Mouse (Mus musculus) forebrain, embryonic 13.5 days (tissue): ENCODE measurements around the gene Adamtsl2. TPM values are rescaled to one million over a fixed set of nuclear protein-coding genes. Genes with fewer than 3 reads are reported as not detected.
A peak's percentile ranks its signal among the peaks of the same experiment; 100 is the strongest.

ENCODE experiments used
- ATAC-seq: fragments of 200-750 bp; cut with Nextera tagmentation; 2 replicates; pipeline ENCODE4 v1.8.0; 2017
- H3K27ac ChIP-seq: fragments of 300-500 bp; sonication (generic); 2 replicates; pipeline ENCODE4 v1.5.1; 2015; ENCODE audit warnings: inconsistent platforms, mild to moderate bottlenecking, moderate library complexity
- H3K27me3 ChIP-seq: fragments of 300-500 bp; sonication (generic); 2 replicates; pipeline ENCODE4 v1.6.1; 2015; ENCODE audit warnings: mild to moderate bottlenecking, inconsistent platforms
- H3K36me3 ChIP-seq: fragments of 300-500 bp; sonication (generic); 2 replicates; pipeline ENCODE4 v1.6.1; 2015; ENCODE audit warnings: mild to moderate bottlenecking, inconsistent platforms; ENCODE audit not compliant: poor library complexity, severe bottlenecking
- H3K4me1 ChIP-seq: fragments of 300-500 bp; sonication (generic); 2 replicates; pipeline ENCODE4 v1.6.1; 2015; ENCODE audit warnings: inconsistent platforms
- H3K4me2 ChIP-seq: fragments of 300-500 bp; sonication (generic); 2 replicates; pipeline ENCODE4 v1.6.1; 2015; ENCODE audit warnings: inconsistent platforms, mild to moderate bottlenecking, moderate library complexity
- H3K4me3 ChIP-seq: fragments of 300-500 bp; sonication (generic); 2 replicates; pipeline ENCODE4 v1.5.1; 2015; ENCODE audit warnings: mild to moderate bottlenecking, inconsistent platforms
- H3K9ac ChIP-seq: fragments of 300-500 bp; sonication (generic); 2 replicates; pipeline ENCODE4 v1.6.1; 2015; ENCODE audit warnings: mild to moderate bottlenecking, inconsistent platforms
- H3K9me3 ChIP-seq: fragments of 300-500 bp; sonication (generic); replicated peaks from 2 replicates; pipeline ENCODE4 v1.6.1; 2016; ENCODE audit warnings: inconsistent platforms
- WGBS: fragments of 180-500 bp; shearing (Covaris S2); methylation state at CpG from one replicate; pipeline ENCODE4 v1.1.7; 2015; 5-methylcytosine and 5-hydroxymethylcytosine counted together
- polyA plus RNA-seq: library from polyadenylated mRNA; unstranded; fragments of >200 nt; fragmentation: Nextera tagmentation; extraction: Ambion mirVana; gene quantifications from 2 replicates; pipeline ENCODE4 v1.2.1, GENCODE M21; 2015

The Adamtsl2 gene
- polyA plus RNA-seq, 1 experiment from 2014 or later = 5.7 TPM

DNA sequence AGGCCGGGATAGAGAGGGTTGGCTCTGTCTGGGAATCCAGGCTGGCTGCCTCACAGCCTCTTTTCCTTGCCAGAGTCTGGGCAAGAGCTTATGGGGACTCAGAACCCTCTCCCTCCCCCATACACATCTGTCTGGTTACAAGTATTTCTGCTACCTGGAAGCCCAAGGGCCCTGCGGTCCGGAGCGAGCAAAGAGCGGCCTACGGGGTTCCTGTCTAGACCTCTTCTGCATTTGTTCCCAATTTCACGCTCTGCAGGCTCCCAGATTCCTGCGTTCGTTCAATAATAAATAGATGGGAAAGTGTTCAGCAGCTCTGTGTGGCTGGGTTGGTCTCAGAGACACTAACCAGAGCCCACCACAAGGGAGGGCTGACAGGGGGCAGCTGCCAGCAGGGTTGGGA lies 43.4 kb downstream of the Adamtsl2 start:
- no peaks in the 10 kb centered on the region for H3K9me3 ChIP-seq
- no peak overlapping the region for H3K4me2 ChIP-seq
- no peaks in the 10 kb centered on the region for H3K36me3 ChIP-seq
- H3K4me3 ChIP-seq = no peak overlapping the region
- WGBS = 38% methylated on average over 9 of the region's 9 CpGs
- ATAC-seq = no peak
- H3K27ac ChIP-seq = no peak overlapping the region
- no peaks in the 10 kb centered on the region for H3K27me3 ChIP-seq
- peaks cover 26% of the 10 kb centered on the region for H3K4me1 ChIP-seq
- H3K9ac ChIP-seq = no peak overlapping the region

GRCm38 (mm10) chr2:27123121-27123520 lies 43.9 kb downstream of the Adamtsl2 start:
- ATAC-seq = no peak
- no peak overlapping the region for H3K27ac ChIP-seq
- H3K4me1 ChIP-seq = peaks cover 26% of the 10 kb centered on the region
- 95% methylated on average over 4 of the region's 4 CpGs for WGBS
- no peak overlapping the region for H3K4me2 ChIP-seq
- H3K9ac ChIP-seq = no peak overlapping the region
- H3K36me3 ChIP-seq = no peaks in the 10 kb centered on the region
- no peaks in the 10 kb centered on the region for H3K9me3 ChIP-seq
- H3K27me3 ChIP-seq = no peaks in the 10 kb centered on the region
- H3K4me3 ChIP-seq = no peak overlapping the region

GRCm38 (mm10) chr2:27125979-27126378 lies 46.8 kb downstream of the Adamtsl2 start:
- Histone ChIP-seq H3K9me3 (no peaks in the 10 kb centered on the region), H3K9ac (no peak overlapping the region), H3K36me3 (no peaks in the 10 kb centered on the region), H3K4me1 (peaks cover 19% of the 10 kb centered on the region), H3K27ac (no peak overlapping the region), H3K27me3 (no peaks in the 10 kb centered on the region), H3K4me2 (no peak overlapping the region), H3K4me3 (no peak overlapping the region)
- ATAC-seq = no peak
- 30% methylated on average over 10 of the region's 10 CpGs for WGBS

- Histone ChIP-seq H3K27ac (no peak overlapping the region), H3K9ac (no peak overlapping the region), H3K27me3 (no peaks in the 10 kb centered on the region), H3K4me3 (no peak overlapping the region), H3K9me3 (no peaks in the 10 kb centered on the region), H3K36me3 (no peaks in the 10 kb centered on the region), H3K4me1 (peaks cover 14% of the 10 kb centered on the region), H3K4me2 (no peak overlapping the region)
- 54% methylated on average over 4 of the region's 4 CpGs for WGBS
- ATAC-seq = no peak
Measured at GRCm38 (mm10) chr2:27126496-27126895, 47.3 kb downstream of the Adamtsl2 start.

GRCm38 (mm10) chr2:27128990-27129389 lies 49.8 kb downstream of the Adamtsl2 start:
- H3K27ac ChIP-seq = no peak overlapping the region
- H3K4me1 ChIP-seq = no peaks in the 10 kb centered on the region
- ATAC-seq = no peak
- H3K27me3 ChIP-seq = no peaks in the 10 kb centered on the region
- H3K9ac ChIP-seq = no peak overlapping the region
- H3K4me3 ChIP-seq = no peak overlapping the region
- H3K36me3 ChIP-seq = no peaks in the 10 kb centered on the region
- 82% methylated on average over 3 of the region's 3 CpGs for WGBS
- H3K4me2 ChIP-seq = no peak overlapping the region
- H3K9me3 ChIP-seq = no peaks in the 10 kb centered on the region

DNA sequence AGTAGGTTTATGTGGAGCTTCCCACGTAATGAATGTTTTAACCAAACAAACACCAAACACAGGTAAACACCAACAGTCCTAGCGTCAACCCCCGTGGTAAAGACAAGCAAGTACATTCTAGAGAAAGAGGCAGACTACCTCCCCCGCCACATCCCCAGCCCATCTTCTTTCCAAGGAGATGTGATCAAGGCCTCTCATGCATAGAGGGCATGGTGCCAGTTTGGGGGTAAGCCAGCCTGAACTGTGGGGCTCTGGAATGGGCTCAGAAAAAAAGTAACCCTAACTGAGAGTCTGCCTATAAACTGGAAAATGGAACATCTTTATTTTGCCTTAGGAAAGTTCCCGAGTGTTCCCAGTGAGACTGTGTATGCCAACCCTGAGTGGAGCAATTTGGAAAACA lies 56.8 kb downstream of the Adamtsl2 start:
- ATAC-seq = no peak
- 80% methylated on average over 5 of the region's 5 CpGs for WGBS
- no peak overlapping the region for H3K27ac ChIP-seq

GRCm38 (mm10) chr2:27136336-27136735 lies 57.2 kb downstream of the Adamtsl2 start:
- Histone ChIP-seq H3K4me1 (no peaks in the 10 kb centered on the region), H3K4me2 (no peak overlapping the region), H3K4me3 (no peak overlapping the region), H3K27me3 (peaks cover 15% of the 10 kb centered on the region), H3K36me3 (no peaks in the 10 kb centered on the region), H3K27ac (no peak overlapping the region), H3K9ac (no peak overlapping the region), H3K9me3 (no peaks in the 10 kb centered on the region)
- WGBS = 63% methylated on average over 3 of the region's 3 CpGs
- no peak for ATAC-seq

More for the DNA sequence above, 56.8 kb downstream of the Adamtsl2 start:
- H3K4me1 ChIP-seq = no peaks in the 10 kb centered on the region
- H3K9ac ChIP-seq = no peak overlapping the region
- no peak overlapping the region for H3K4me2 ChIP-seq
- H3K4me3 ChIP-seq = no peak overlapping the region
- H3K36me3 ChIP-seq = no peaks in the 10 kb centered on the region
- no peaks in the 10 kb centered on the region for H3K9me3 ChIP-seq
- H3K27me3 ChIP-seq = peaks cover 11% of the 10 kb centered on the region

GRCm38 (mm10) chr2:27136789-27137188 lies 57.6 kb downstream of the Adamtsl2 start:
- Histone ChIP-seq H3K27me3 (peaks cover 20% of the 10 kb centered on the region), H3K9me3 (no peaks in the 10 kb centered on the region), H3K27ac (no peak overlapping the region), H3K9ac (no peak overlapping the region), H3K4me1 (peaks cover under 1% of the 10 kb centered on the region), H3K4me3 (no peak overlapping the region), H3K4me2 (no peak overlapping the region), H3K36me3 (no peaks in the 10 kb centered on the region)
- no peak for ATAC-seq
- 74% methylated on average over 1 of the region's 1 CpGs for WGBS

- 68% methylated on average over 4 of the region's 4 CpGs for WGBS
- Histone ChIP-seq H3K27ac (no peak overlapping the region), H3K4me3 (no peak overlapping the region), H3K9me3 (no peaks in the 10 kb centered on the region), H3K9ac (no peak overlapping the region), H3K4me1 (peaks cover 10% of the 10 kb centered on the region), H3K27me3 (peaks cover 34% of the 10 kb centered on the region), H3K36me3 (no peaks in the 10 kb centered on the region), H3K4me2 (no peak overlapping the region)
- ATAC-seq = no peak
Measured at GRCm38 (mm10) chr2:27138356-27138755, 59.2 kb downstream of the Adamtsl2 start.

DNA sequence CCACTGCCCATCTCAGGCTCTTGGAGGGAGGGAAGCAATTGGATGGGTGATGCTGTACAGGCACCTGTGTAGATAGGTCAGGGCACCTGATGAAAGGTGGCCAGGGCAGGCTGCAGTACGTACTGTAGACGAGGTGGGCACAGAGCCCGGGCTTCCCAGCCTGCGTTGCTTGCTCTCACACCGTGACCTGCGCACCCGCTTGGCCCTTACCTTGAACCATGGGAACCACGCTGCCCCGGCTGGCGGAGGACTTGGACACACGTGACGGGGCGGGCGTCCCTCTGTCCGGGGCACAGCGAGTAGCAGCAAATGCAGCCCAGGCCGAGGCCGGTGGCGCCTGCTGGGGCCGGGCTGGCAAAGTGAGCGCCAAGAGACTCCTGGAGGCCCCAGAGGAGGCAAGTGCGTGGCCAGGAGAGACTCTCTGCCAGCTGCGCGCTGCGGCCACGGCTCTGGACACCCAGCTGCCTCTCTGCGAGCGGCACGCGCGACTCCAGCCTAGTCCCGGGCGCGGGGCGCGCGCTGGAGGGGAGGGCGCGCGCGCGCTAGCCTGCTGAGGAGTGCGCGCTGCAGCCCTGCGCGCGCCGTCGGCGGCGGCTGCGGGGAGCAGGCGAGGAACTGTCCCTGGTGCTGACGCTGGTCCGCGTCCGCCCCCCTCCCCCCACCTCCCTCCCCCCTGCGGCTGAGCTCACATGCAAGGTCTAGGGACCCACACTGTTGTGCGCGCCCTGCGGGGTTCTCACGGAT lies 62.9 kb downstream of the Adamtsl2 start, which contains the start of gene Fam163b:
Gene Fam163b, minus strand, starts transcription at position 542 of the 744 bp plus-strand sequence.
- Histone ChIP-seq H3K27me3 (peaks cover 36% of the 10 kb centered on the region), H3K4me2 (peak within 1 kb of the TSS; percentile 71)

DNA sequence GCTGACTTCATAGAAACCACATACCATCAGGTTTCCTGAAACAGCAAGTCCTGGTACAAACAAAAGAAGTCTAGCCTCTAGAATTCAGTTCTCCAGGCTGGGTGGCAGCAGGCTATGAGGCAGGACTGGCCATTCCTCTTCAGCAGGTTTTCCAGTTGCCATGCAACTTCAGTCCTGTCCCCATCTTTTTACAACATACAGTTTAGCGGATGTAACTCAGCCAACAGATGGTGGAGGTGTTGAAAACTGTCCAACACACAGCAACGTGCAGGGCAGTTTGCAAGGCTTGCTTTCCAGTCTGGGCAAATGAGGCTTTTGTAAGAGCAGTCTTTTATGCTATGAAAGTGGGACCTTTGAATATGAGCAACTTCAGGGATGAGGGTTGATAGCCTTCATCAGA lies 65.8 kb downstream of the Adamtsl2 start:
- H3K27ac ChIP-seq = no peak overlapping the region
- WGBS = 69% methylated on average over 2 of the region's 2 CpGs
- ATAC-seq = no peak

More for the DNA sequence above, 62.9 kb downstream of the Adamtsl2 start, which contains the start of gene Fam163b:
- peak within 1 kb of the TSS; percentile 47 for H3K9ac ChIP-seq
- H3K4me3 ChIP-seq = peak within 1 kb of the TSS; percentile 40
- peaks cover 10% of the 10 kb centered on the region for H3K4me1 ChIP-seq
- H3K27ac ChIP-seq = no peak within 1 kb of the TSS
- under 1% methylated on average over 49 of the region's 62 CpGs for WGBS
- no peaks in the 10 kb centered on the region for H3K9me3 ChIP-seq
- peak; percentile 43; the same call in 1 of the 2 replicates for ATAC-seq
- H3K36me3 ChIP-seq = no peaks in the 10 kb centered on the region

DNA sequence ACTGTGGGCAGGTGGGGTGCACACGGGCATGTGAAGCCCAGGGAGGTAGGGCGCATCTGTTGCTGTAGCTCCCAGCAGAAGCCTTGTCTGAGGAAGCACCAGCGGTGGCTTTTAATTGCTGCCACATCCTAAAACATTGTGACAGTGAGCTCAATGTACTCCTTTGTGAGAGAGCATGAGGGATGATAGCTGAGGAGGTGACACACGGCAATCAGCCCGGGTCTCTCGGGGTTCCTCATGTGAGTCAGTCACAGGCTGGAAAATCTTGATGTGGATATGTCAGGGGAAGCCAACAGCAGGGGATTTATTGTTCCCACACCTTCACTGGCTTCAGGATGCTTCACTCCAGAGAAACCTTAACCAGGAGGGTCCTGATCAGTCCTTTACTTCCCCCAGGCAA lies 67.7 kb downstream of the Adamtsl2 start:
- Histone ChIP-seq H3K36me3 (no peaks in the 10 kb centered on the region), H3K27me3 (peaks cover 18% of the 10 kb centered on the region), H3K4me1 (peaks cover 16% of the 10 kb centered on the region), H3K27ac (no peak overlapping the region), H3K4me3 (no peak overlapping the region), H3K4me2 (no peak overlapping the region), H3K9me3 (no peaks in the 10 kb centered on the region), H3K9ac (no peak overlapping the region)
- no peak for ATAC-seq
- WGBS = 75% methylated on average over 6 of the region's 6 CpGs

More for the DNA sequence above, 65.8 kb downstream of the Adamtsl2 start:
- H3K9me3 ChIP-seq = no peaks in the 10 kb centered on the region
- peaks cover 17% of the 10 kb centered on the region for H3K4me1 ChIP-seq
- H3K27me3 ChIP-seq = peaks cover 37% of the 10 kb centered on the region
- no peak overlapping the region for H3K9ac ChIP-seq
- H3K4me3 ChIP-seq = no peak overlapping the region
- H3K36me3 ChIP-seq = no peaks in the 10 kb centered on the region
- no peak overlapping the region for H3K4me2 ChIP-seq

GRCm38 (mm10) chr2:27149457-27149856 lies 70.3 kb downstream of the Adamtsl2 start:
- ATAC-seq = no peak
- WGBS = 11% methylated on average over 2 of the region's 2 CpGs

More at GRCm38 (mm10) chr2:27149457-27149856, 70.3 kb downstream of the Adamtsl2 start:
- no peak overlapping the region for H3K9ac ChIP-seq
- H3K36me3 ChIP-seq = no peaks in the 10 kb centered on the region
- no peak overlapping the region for H3K4me3 ChIP-seq
- 0 out of 2 replicates have a peak, but pooled peaks cover 3% of the 10 kb centered on the region for H3K27me3 ChIP-seq
- H3K9me3 ChIP-seq = no peaks in the 10 kb centered on the region
- no peak overlapping the region for H3K4me2 ChIP-seq
- peaks cover 13% of the 10 kb centered on the region for H3K4me1 ChIP-seq
- no peak overlapping the region for H3K27ac ChIP-seq
